Mouse (Mus musculus): ENCODE measurements at regions not wholly inside any gene's neighbourhood (a gene's known extent, or its start where the extent isn't known, plus 50 kb on each side); places are given as distances from the start of the nearest gene placed in this dataset.
"Not testable (repeated sequence)": the region's sequence is repeated elsewhere in the genome, so short reads cannot be mapped to it uniquely, and the experiment has no call there.

GRCm38 (mm10) chr12:93812963-93813733, 1878.9 kb upstream of the Flrt2 start:
- DNase-seq, result no peak

- no peak for DNase-seq
Observed at GRCm38 (mm10) chr12:93850944-93851520, 1841.0 kb upstream of the Flrt2 start.

- no peak for DNase-seq
Observed at GRCm38 (mm10) chr12:93851660-93852059, 1840.4 kb upstream of the Flrt2 start.

- no peak for DNase-seq
Observed at GRCm38 (mm10) chr12:93885946-93886345, 1806.1 kb upstream of the Flrt2 start.

- DNase-seq, result no peak
Observed at GRCm38 (mm10) chr12:93890109-93890508, 1801.9 kb upstream of the Flrt2 start.

- not testable (repeated sequence) for DNase-seq
Observed at GRCm38 (mm10) chr12:93928541-93929238, 1763.3 kb upstream of the Flrt2 start.

- DNase-seq, result not testable (repeated sequence)
Observed at GRCm38 (mm10) chr12:93929239-93929563, 1762.8 kb upstream of the Flrt2 start.

- not testable (repeated sequence) for DNase-seq
Observed at GRCm38 (mm10) chr12:93930242-93930641, 1761.8 kb upstream of the Flrt2 start.

- DNase-seq, result no peak
Observed at GRCm38 (mm10) chr12:93960869-93961268, 1731.2 kb upstream of the Flrt2 start.

GRCm38 (mm10) chr12:93981307-93981706, 1710.7 kb upstream of the Flrt2 start:
- DNase-seq, result no peak

- no peak for DNase-seq
Observed at GRCm38 (mm10) chr12:93991531-93991930, 1700.5 kb upstream of the Flrt2 start.

GRCm38 (mm10) chr12:93993875-93994274, 1698.2 kb upstream of the Flrt2 start:
- DNase-seq, result no peak

GRCm38 (mm10) chr12:94015946-94016345, 1676.1 kb upstream of the Flrt2 start:
- DNase-seq, result no peak

- DNase-seq, result no peak
Observed at GRCm38 (mm10) chr12:94031364-94031763, 1660.7 kb upstream of the Flrt2 start.

- no peak for DNase-seq
Observed at GRCm38 (mm10) chr12:94047972-94048371, 1644.1 kb upstream of the Flrt2 start.

GRCm38 (mm10) chr12:94057767-94058166, 1634.3 kb upstream of the Flrt2 start:
- DNase-seq, result no peak

- no peak for DNase-seq
Observed at GRCm38 (mm10) chr12:94059641-94060040, 1632.4 kb upstream of the Flrt2 start.

- DNase-seq, result no peak
Observed at GRCm38 (mm10) chr12:94060336-94060735, 1631.7 kb upstream of the Flrt2 start.

GRCm38 (mm10) chr12:94066444-94067152, 1625.4 kb upstream of the Flrt2 start:
- DNase-seq, result no peak

- no peak for DNase-seq
Observed at GRCm38 (mm10) chr12:94070940-94071505, 1621.0 kb upstream of the Flrt2 start.

GRCm38 (mm10) chr12:94105582-94106162, 1586.4 kb upstream of the Flrt2 start:
- DNase-seq, result no peak

- DNase-seq, result no peak
Observed at GRCm38 (mm10) chr12:94150143-94150542, 1541.9 kb upstream of the Flrt2 start.
